Mouse (Mus musculus) heart, postnatal 0 days (tissue): ENCODE results near the gene Tnr.

ENCODE experiments used
- CTCF ChIP-seq: IDR thresholded peaks from 2 replicates; pipeline ENCODE4 v1.5.1; 2016; ENCODE audit warnings: antibody characterized with exemption, control low read depth, low read depth
- EP300 ChIP-seq: IDR thresholded peaks from 2 replicates; pipeline ENCODE4 v1.6.1; 2016; ENCODE audit warnings: antibody characterized with exemption, low read depth

DNA sequence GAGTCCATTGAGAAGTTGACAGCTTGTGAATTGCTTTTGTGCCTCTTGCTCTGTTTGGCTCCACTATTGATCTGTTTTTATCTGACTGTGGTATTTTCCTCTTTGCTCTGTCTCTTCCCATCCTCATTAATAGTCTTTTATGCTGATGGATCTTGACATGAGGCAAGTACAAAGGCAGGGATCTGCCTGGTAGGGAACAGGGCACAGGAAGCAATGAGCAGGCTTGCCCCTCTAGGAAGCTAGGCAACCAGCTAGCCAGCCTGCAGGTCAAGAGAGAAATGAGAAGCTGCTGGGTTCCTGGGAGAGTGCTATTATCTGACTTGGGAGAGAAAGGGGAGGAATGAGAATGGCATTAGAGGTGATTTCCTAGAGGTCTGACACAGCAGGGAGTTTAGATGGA lies 391.2 kb downstream of the Tnr start:
- TF ChIP-seq EP300 (no peak), CTCF (no peak)
